Mouse (Mus musculus): ENCODE measurements at regions not wholly inside any gene's neighbourhood (a gene's known extent, or its start where the extent isn't known, plus 50 kb on each side); places are given as distances from the start of the nearest gene placed in this dataset.
A peak's percentile ranks its signal among the peaks of the same experiment; 100 is the strongest.

GRCm38 (mm10) chr19:14035371-14035770 lies 122.0 kb downstream of the Olfr1505 start:
- no peak for DNase-seq (ENCODE audit: low read depth)

GRCm38 (mm10) chr19:14035785-14036184 lies 122.5 kb downstream of the Olfr1505 start:
- DNase-seq (ENCODE audit: low read depth): no peak

GRCm38 (mm10) chr19:14036750-14037149 lies 123.4 kb downstream of the Olfr1505 start:
- DNase-seq (ENCODE audit: low read depth): no peak

- DNase-seq (ENCODE audit: low read depth): no peak
These were observed 129.4 kb downstream of the Olfr1505 start for GRCm38 (mm10) chr19:14042753-14043152.

DNA sequence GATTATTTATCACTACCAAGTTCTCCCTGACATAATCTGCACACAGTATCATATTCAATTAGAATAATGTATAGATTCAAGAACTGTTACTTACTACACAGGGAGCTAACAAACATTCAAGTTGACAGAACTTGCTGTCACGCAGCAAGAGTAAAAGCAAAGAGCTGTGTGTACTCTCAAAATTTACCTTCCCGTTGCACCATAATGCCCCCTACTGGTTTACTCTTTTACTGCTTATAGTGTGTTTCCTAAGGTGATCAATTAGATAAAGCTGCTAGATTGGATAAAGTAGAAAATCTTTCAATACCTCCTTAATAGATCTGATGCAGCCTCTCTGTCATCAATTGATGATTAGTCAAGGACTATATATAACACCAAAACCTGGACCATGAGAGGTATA lies 132.1 kb downstream of the Olfr1505 start:
- no peak for DNase-seq (ENCODE audit: low read depth)

DNA sequence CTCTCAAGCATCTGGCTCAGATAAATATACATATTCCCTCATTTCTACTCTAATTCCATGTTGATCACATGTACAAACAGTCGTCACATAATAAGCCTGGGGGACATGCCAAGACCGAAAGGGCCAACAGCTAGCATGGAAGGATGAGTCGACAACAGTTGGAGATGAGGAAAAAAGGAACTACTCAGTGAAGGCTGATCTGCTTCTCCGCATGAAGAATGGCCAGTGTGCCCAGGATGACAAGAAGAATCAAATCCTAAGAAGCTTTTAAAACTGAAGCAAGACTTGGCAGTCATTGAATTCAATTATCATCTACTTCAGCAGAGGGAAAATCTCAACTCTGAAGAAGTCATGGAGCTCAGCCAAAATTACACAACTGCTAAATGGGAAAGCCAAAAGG lies 138.7 kb downstream of the Olfr1505 start:
- no peak for DNase-seq (ENCODE audit: low read depth)

DNA sequence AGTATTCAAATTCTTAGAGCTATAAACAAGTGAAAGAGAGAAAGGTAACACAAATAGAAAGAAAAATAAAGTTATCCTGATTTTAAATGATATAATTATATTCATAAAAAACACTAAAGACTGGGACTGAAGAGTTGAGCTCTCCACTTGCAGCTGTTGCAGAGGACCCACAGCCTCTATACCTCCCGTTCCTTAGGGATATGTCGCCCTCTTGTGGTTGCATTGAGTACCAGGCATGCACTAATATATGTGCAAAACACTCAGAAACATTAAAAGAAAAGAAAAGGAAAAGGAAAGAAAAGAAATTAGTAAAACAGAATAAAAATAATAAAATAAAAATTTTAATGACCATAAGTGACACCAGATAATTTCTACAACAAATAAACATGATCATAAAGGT lies 167.2 kb downstream of the Olfr1505 start:
- DNase-seq (ENCODE audit: low read depth): peak; percentile 3

GRCm38 (mm10) chr19:14084726-14085125 lies 171.4 kb downstream of the Olfr1505 start:
- no peak for DNase-seq (ENCODE audit: low read depth)

GRCm38 (mm10) chr19:14090106-14090505 lies 176.8 kb downstream of the Olfr1505 start:
- DNase-seq (ENCODE audit: low read depth): no peak

- no peak for DNase-seq (ENCODE audit: low read depth)
These were observed 180.9 kb downstream of the Olfr1505 start for GRCm38 (mm10) chr19:14094191-14094590.

DNA sequence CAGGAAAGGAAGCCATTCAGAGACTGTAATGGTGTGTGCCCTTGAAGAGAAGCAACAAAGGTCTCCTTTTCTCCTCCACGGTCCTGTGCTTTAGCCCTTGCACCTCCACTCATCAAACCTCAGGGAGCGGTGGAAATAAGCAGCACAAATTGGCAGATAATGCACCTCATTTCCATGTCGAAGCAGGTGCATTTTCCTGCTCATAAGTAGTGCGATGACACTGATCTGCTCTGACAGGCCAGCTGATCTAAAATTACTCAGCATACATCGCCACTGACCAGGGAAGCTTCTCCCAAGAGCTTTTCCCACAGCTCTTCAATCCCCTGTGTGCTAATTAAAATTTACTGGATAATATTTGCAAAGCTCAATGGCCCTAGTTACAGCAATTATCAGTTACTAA lies 182.9 kb downstream of the Olfr1505 start:
- DNase-seq (ENCODE audit: low read depth): no peak

DNA sequence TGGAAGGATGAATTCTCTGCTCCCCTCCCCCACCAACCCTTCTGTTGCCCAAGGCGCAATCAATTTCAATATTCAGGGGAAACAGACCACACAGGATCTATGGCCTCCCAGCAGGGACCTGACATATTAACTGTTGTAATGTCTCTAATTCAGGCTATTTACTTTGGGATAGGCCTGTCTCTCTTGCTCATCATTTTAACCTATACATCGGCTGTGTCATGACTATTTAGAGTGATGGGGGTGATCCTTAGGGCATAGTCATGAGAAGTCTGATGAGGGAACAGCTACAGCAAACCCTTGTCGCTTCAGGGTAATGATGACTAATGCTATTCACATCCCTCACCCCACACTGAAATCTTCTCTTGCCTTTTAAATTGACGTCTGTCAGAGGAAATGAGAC lies 195.8 kb downstream of the Olfr1505 start:
- DNase-seq (ENCODE audit: low read depth): no peak

DNA sequence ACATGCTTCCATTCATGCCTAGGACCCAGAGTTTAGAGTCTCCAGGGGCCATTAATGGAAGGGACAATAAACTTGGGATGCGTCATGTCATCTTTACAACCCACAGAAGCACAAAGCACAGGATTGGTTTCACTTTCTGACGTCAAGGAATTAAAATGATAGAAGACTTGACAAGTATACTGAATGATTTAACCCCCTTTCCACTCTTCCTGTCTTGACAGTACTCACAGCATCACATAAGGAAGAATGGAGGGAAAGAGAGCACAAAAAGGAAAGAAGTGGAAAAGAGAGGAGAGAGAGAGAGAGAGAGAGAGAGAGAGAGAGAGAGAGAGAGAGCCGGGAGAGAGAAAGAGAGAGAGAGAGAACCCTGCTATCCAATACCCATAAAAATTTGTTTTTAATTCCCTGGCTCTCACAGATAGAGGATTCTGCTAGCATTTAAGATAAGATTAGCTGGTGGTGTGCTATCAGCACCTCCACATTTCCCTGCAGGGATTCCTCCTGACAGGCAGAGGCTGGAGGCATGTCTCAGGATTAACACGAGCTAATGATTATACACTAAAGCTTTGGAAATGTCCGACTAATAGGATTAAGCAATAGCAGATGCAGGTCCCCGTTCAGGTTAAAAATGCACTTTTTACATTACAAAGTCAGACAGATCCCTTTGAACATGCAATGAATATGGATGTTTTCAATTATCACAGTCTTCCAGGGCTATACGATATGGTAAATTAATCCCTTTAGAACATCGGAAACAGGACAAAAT lies 210.2 kb downstream of the Olfr1505 start:
- no peak for DNase-seq (ENCODE audit: low read depth)

DNA sequence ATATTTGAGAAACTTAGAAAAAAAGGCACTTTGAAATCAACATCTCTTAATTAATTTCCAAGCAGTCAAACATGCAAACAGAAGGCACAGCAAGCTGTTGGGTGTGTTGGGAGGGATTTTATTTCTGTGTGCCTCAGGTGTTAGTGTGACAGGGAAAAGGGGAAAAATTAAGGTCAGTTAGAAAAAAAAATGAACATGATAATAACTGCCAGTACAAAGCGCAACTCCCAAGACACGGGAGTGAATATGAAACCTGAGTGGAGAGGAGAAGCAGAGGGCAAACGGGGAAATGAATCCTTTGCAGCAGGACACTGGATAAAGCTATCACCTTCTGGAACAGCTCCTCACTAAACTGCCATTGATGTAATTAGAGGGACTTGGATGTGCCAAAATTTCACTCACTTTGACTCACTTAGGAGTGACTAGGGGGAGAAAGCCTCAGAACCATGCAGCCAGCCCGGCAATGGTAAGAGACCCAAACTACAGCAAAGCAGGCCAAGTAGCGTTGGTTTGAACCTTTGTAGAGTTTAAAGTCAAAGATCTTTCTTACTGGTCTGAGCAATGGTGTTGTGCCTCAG lies 211.0 kb downstream of the Olfr1505 start:
- no peak for DNase-seq (ENCODE audit: low read depth)

DNA sequence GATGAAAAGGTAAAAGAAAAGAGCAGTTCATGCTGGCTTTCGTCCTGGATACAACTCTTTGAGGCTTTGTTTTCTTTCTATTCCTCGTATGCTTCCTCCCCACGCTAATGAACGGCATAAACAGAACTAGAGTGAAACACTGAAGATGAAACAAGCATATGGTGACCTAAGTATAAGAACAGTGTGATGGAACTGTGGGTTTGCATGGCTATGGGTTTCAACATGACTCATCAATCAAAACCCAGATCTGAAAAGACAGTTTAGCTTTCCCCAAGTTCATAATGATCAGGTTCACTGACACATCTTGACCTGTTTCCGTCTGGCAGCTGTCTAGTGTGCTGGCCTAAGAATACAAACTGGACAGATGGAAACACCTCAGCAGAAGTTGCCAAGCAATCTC lies 211.7 kb downstream of the Olfr1505 start:
- DNase-seq (ENCODE audit: low read depth): no peak

GRCm38 (mm10) chr19:14128397-14129209 lies 215.3 kb downstream of the Olfr1505 start:
- DNase-seq (ENCODE audit: low read depth): no peak

DNA sequence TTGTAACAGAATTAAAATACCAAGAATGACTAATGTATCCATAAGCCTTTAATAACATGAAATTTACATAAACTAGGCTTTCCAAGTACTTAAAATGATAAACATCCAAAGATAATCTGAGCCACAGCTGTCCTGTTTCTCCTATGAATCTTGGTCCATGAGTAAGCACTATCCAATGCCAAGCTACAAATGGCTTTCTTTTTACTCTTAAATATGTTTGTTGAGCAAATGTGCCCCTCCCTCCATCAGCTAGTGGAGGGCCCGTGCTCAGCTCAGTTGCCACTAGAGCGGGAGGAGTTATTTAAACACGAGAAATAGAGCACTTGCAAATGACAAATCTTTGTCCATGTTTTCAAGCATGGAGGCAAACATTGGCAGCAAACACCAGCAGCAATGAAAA lies 247.9 kb downstream of the Olfr1505 start:
- DNase-seq (ENCODE audit: low read depth): no peak

GRCm38 (mm10) chr19:14162773-14163172 lies 249.4 kb downstream of the Olfr1505 start:
- DNase-seq (ENCODE audit: low read depth): no peak

- no peak for DNase-seq (ENCODE audit: low read depth)
These were observed 252.4 kb downstream of the Olfr1505 start for GRCm38 (mm10) chr19:14165775-14166174.

- no peak for DNase-seq (ENCODE audit: low read depth)
These were observed 266.9 kb downstream of the Olfr1505 start for GRCm38 (mm10) chr19:14180244-14180643.

DNA sequence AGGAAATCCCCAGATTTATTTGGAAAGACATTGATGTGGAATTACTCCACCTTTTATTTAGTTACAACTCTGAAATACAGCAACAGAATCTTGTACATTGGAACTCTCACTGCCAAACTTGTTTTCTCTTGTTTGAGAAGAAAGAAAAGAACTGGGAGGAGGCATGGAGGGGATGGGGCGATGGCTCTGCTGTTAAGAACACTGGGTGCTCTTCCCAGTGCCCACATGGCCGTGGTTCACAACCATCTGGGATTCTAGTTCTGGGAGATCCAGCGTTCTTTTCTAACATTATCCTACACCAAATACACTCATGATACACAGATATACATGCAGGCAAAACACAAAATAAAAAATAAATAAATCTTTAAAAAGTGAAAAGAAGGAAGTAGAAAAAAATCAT lies 267.6 kb downstream of the Olfr1505 start:
- no peak for DNase-seq (ENCODE audit: low read depth)

- DNase-seq (ENCODE audit: low read depth): no peak
These were observed 268.5 kb downstream of the Olfr1505 start for GRCm38 (mm10) chr19:14181661-14182415.

All from c-Kit-positive CD71-positive TER-119-negative erythroid progenitor cells, embryonic 14.5 days (primary cell).